Mouse (Mus musculus) inflammation-experienced regulatory T-cells, adult 6 months (primary cell): ENCODE results near the gene Tube1. TPM values are rescaled to one million over a fixed set of nuclear protein-coding genes. Genes with fewer than 3 reads are reported as not detected.
A peak's percentile ranks its signal among the peaks of the same experiment; 100 is the strongest.

ENCODE experiments used
- ATAC-seq: one replicate; pipeline ENCODE4 v1.8.0; 2017
- polyA plus RNA-seq, 3 experiments: library from polyadenylated mRNA; unstranded; fragments of 100-300 nt; shearing (Covaris generic); gene quantifications; one replicate each; pipeline ENCODE4 v1.2.1; 2017

The Tube1 gene
- polyA plus RNA-seq: 10 to 100 TPM in 1 of 3 experiments, 1 to 10 TPM in 2; 2.5 to 11.1 (median 3.4) TPM

DNA sequence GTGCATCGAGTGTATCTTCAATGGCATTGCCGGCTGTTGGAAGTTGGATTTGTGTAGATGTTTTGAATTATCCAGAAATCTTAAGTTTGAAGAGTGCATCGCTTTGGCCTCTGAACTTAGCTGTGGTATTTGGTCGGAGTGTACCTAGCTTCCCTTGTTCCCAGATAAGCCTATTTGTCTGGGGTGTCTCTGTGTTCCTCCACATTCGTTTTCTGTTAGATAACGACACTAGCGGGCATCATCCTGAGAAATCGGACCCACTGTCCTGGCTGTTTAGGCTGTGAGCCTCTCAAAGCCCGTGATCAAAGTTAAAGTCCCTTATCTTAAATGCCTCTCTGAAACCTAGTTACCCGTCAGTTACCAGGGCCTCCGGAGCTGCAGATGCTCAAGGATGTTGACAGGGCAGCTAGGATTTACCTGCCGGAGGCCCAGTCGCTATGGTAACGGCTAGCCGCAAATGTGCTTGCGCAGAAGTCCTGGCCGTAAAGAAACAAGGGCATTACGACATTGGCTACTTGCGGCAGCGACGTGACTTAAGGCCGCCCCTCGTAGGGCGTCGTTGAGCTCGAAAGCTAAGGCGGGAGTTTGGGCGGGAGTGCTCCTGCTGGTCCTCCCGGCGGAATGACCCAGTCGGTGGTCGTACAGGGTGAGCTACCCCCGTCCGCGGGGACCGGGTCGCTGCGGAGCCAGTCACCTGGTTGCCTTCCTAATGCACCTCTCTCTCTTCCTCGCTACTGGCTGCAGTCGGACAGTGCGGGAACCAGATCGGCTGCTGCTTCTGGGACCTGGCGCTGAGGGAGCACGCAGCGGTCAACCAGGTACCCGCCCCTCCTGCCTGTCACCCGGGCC is at the start of gene Tube1, which contains the start of gene Fam229b:
TSS of gene Tube1 (plus strand) at position 515 of the 849 bp plus-strand sequence.
TSS of gene Fam229b (minus strand) at position 453 of the 849 bp plus-strand sequence.
- peak; percentile 92 for ATAC-seq

DNA sequence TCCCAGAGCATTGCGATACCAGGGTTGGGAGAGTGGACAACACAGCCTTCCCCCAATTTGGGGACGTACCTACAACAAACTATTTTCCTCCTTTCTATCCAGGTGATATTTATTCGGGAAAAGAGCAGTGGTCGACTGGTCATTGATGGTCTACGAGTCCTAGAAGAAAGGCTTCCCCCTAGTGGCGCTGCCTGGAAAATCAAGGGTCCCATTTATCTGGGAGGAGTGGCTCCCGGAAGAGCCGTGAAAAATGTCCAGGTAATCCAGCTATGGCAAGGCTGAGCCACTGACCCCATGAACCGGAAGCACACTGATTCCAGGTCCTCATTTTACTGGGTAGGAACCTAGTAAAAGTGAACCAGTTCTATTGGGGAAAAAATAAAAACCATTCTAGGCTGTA is 36.8 kb upstream of the Tube1 start:
- ATAC-seq: no peak

DNA sequence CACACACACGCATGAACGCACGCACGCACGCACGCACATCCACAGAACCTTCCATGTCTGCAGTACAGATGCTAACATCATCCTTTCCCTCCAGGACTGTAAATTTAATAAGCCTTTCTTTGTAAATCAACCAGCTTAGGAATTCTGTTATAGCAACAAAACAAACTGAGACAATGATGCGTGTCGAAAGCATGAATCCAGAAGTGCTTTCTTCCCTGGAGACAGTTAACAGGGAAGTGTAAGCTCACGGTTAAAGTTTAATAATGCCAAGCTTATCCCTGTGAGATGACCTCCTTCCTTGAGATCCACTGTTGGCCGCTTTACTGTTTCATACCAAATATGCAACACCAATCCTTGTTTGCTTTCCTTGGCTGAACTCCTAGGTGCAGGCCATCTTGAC is 35.0 kb upstream of the Tube1 start:
- ATAC-seq: no peak

DNA sequence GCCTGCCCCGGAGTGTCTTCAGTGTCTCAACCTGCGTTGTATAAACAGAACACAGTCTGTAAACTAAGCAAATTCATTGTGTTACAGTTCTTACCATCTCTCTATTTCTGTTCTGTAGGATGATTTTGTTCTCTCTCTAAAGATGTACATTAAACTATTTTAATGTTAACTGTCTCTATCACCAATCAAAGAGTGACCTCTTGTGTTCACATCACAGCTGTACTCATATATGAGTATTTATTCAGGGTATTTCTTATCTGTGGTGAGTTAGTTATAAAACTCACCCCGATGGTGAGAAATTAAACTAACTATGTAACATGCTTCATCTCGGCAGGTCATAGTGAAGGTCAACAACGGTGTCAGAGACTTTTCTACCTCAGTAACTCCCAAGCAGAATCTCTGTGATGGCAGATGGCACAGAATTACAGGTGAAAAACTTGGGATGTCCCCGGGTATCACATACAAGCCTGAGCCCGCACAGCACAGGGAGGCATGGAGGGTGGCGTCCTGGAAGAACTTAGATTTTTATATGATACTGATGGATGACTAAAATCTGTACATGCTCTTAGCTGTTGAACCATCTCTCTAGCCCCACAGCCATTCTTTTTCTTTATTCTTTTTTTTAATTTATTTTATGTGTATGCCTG is 28.9 kb upstream of the Tube1 start:
- ATAC-seq: no peak

DNA sequence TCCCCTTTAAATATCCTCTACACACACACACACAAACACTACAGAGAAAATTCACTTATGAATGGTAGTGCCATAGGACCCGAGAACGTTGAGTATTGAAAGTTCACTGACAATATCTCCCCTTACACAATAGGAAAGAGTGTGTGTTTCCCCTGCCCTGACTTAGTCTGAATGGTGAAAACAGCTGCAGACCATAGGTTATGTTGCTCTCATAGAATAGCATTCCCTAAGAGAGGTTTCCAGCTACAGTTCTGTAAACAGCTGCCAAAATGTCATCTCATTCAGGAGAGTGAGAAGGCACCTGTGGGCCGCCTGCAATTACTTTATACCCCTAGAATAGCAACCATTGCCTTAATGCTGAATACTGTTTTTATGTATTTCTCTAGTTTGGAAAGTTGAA is 27.4 kb upstream of the Tube1 start:
- no peak for ATAC-seq

DNA sequence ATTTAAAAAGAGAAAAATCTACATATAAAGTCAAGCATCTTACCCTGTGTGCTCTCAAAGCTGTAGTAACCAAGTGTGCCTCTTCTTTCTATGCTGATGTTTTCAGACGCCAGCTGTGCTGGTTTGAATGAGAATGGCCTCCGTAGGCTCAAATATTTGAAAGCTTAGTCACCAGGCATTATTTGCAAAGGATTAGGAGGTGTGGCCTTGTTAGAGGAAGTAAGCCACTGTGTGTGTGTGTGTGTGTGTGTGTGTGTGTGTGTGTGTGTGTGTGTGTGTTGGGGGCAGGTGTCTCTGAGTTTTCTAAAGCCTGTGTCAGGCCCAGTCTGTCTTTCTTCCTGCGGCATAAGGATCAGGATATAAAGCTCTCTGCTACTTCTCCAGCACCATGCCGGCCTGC is 26.8 kb upstream of the Tube1 start:
- no peak for ATAC-seq

DNA sequence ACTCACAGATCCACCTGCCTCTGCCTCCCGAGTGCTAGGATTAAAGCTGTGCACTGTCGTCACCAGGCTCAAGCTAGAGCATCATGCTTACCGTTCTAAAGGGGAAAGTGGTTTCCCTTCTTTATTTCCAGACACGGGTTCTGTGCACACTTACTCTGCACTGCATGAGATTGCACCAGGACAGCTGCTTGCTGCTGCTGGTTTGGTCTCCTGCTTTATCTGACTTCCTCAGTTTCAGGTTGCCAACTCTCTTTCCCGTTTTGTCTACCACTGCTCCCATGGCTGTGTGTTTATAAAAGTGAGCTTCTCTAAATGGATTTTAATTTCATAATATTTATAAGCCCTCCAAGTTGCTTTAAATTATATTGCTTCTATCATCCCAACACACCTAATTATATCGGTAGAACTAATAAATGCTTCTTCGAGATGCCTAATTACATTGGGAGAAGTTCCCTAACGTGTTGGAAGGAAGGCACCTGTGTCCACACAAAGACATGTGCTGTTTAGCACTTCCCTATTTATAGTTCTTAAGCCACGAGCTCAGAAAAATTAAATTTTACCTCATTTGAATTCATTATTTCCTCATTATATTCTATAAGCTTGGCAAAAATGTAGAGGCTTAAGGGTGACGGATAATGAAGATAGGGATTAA is 24.8 kb upstream of the Tube1 start:
- ATAC-seq: no peak

DNA sequence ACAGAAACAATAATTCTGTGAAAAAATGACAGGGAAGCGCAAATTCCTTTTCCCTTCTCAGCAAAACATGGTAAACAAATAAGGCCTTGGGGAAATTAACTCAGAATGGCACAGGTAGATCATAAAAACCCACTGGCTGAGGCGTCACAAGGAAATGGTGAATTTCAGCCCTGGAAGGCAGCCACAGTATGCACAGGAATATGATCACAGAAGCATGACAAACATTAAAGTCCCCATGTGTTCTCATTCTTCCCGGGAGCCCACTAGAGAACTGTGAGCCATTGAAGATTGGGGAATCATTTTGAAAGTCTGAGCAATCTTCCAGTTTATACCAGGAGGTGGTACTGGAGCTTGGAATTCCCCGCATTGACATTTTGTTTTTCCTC is 24.3 kb upstream of the Tube1 start:
- ATAC-seq: no peak

DNA sequence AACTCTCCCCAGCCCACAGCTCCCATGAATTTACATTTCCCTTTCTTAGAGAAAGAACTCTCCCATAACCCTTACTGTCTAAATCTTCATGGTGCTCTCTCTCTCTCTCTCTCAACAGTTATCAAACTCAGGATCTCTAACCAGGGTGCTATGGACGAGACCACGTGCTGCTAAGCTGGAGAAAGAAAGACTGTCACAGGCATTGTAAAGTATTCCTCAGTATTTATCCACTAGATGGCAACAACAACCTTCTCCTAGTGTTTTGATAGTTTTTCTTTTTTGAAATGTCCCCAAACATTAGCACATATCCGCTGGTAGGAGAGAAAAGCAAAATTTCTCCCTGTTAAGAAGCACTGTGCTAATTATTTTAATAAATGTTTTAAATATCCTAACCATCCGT is 12.4 kb upstream of the Tube1 start:
- ATAC-seq: no peak

DNA sequence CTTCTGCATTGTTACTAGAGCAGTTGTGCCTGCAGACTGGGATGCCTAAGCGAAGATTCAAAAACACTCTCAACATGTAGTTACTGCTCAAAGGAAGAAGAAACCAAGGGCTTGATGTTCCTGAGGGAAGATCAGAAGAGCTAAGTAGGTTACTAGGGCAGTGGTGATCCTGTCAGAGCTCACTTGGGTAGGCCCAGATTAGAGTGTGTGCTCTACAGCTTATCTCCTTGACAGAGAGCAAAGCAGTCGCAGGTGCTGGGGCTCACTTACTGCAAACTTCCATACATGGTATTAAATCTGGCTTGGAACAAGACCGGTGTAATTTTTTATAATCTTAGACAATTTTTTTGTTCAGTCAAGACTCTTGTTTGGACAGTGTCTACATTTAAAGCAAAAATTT is 4.0 kb downstream of the Tube1 start:
- no peak for ATAC-seq

DNA sequence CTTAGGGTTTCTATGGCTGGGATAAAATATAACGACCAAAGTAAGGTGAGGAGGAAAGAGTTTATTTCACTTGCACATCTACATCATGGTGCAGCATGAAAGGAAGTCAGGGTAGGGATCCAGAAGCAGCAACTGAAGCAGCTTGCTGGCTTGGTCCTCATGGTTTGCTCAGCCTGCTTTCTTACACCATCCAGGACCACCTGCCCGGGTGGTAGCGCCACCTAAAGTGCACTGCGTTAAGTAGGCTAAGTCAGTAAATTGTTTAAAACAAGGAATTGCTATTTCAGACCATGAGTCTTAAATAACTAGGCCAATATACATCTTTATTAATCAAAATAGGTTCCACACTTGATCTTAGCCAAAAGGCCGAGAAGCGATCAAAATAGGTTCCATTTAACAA is 5.0 kb downstream of the Tube1 start:
- ATAC-seq: no peak

DNA sequence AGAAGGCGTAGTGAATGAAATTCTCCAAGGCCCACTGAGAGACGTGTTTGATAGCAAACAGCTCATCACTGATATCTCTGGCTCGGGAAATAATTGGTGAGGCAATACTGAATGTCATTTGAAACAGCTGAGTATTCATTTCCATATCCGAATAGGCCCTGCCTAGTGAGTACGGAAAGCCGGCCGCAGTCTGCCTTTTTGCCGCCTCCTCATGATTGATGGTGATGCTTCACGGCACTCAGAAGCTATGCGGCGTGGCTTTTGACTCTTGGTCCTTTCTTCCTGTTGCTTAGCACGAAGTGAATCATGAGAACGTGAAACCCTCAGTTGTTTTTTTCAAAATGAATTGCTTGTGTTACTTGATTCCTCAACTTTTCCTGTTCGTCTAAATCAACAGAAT is 7.1 kb downstream of the Tube1 start:
- ATAC-seq: no peak

DNA sequence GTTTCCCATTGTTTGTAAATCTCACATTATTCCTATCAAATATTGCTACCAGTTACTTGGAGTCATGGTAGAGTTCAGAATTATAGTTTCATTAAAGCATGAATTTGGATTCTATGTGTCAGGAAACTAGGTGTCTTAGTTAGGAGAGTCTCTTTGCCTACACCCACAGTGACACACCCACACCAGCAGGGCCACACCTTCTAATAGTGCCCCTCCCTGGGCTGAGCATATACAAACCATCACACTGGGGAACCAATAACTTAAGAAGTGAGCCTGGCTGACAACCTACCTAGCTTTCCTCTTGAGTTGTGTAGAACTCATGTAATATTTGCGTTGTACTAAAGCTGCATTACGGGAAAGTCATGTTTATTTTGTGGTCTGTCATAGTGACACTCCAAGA is 7.6 kb downstream of the Tube1 start:
- no peak for ATAC-seq

DNA sequence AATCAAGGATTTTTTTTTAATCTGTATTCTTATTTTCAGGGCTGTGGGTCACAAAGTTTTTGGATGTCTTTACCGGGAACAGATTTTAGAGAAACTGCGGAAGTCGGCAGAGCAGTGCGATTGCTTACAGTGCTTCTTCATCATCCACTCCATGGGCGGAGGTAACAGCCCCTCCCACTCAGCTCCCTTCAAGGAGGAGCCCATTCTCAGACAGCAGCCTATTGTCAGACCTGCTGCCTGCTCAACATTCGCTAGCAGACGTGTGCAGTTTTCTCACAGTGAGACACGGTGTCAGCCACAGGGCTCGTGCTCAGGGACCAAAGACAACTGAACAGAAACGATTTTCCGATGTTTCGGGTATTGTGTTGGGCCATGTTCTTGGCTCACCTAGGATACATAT is 8.4 kb downstream of the Tube1 start:
- ATAC-seq: no peak

DNA sequence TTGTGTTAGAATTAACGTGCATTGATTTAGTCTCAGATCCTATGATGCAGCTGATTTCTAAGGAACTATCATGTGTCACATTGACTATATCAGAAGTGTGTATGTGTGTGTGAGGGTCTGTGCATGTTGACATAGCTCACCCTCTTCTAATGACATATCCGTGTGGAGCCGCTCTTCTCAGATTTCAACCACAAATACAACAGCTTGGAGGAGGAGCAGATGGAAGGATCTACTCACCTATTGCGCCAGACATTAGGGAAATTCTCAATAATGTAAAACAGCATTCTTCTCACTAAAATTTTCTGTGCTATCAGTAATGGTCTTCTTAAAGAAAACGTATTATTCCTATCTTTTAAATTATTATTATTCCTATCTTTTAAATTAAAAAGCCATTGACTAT is 22.9 kb downstream of the Tube1 start:
- ATAC-seq: no peak

DNA sequence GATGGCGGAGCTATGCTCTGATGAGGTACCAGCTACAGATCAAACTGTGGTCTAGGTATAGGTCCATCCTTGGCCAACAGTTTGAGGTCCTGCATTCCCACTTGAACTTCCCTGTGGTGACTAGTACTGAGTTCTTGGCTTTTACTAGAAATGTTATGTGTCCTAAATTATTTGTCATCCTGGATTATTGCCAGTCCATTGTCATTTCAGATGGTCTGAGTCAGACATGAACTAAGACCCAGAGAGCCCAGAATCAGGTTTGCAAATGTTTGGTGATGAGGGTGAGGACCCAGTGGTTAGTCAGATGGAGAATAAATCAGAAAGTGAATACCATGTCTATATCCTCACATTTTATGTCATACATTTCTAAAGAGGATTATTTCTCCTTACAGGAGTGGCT is 23.5 kb downstream of the Tube1 start:
- ATAC-seq: no peak

DNA sequence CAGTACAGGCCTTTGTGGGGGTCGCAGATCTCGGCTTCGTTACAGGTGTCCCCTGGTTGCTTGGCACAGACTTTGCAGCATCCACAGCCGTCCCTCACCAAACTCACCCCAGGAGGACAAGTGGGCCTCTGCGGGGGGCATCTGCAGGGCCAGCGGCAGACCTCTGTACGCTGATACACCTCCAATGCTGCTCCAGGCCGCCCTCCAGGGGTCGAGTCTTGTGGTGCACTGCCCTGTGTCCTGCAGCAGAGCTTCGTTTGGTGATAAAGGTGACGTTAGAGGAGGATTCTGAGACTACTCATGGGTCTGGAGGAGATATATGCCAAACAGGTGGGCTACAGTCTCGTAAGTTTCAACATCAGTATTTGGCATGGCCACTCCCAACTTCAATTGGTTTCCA is 24.5 kb downstream of the Tube1 start:
- ATAC-seq: no peak

DNA sequence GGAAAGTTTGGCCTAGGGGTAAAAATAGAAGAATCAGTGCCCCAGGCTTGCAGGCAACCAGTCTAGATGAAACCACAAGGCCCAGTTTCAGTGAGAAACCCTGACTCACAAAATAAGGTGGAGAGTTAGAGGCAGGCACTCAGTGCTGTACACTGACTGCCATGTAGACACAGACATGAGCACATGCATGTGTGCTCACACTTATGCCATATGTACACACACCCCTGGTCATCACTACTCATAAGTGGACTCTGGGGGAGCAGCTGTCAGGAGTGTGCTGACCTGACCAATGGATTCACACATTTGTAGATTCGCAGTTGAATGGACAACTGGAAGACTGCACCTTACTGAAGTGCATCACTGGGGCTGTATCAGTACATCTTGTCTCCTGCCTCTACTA is 27.6 kb downstream of the Tube1 start:
- ATAC-seq: no peak

DNA sequence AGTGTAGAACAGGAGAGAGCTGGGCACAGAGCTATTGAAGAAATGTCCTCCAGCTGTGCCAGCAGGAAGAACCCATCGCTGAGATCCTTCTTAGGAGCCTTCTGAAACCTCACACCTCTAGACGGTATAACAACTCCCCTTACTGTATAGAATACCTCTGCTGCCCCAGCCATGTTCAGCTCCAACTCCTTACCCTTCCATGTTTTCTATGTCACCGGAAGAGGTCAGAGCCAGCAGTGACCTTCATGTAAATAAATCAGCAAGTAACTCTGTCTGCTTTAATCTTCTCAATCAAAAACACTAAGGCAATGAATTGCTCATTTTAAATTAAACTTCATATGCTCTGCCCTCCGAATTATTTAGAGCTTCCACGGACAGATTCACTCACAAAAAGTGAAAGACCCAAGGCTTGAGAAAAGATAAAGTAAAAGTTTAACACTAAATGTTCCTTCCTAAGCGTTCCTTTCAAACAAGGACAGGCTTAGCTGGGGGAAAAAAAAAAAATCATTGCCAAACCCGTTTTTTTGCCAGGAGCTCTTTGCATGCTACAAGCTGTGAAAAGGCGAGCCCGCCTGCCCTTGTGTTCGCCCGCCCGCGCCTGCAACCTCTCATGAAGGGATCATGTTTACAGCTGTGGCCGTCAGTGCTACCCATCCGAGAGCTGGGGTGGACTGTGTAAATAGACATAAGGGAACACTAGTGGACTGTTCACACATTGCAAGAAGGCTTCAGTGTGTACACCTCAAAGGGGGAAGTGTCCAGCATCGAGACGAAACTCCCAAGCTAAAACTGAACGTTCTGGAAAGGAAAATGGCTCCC is 29.1 kb downstream of the Tube1 start:
- ATAC-seq: no peak

DNA sequence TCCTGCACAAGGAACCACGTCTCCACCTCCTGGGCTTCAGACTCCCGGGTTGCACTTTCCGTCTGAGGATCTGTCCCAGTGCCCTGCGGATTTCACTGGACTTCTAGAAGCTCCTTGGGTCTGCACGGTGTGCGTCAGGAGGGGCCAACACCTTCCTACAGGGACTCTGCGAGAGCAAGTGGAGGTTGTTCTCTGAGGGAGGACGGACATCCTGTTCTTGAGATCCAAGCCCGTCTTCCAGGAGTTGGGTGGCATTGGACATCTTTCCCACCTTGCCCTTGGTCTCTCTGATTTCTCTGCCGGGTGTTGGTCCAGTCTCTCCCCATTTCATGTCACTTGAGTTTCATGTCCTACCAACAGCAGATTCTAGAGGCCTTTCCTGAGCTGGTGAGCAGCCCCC is 29.9 kb downstream of the Tube1 start, which contains the start of gene Ccn6:
TSS of gene Ccn6 (minus strand) at position 101 of the 400 bp plus-strand sequence.
- no peak for ATAC-seq

DNA sequence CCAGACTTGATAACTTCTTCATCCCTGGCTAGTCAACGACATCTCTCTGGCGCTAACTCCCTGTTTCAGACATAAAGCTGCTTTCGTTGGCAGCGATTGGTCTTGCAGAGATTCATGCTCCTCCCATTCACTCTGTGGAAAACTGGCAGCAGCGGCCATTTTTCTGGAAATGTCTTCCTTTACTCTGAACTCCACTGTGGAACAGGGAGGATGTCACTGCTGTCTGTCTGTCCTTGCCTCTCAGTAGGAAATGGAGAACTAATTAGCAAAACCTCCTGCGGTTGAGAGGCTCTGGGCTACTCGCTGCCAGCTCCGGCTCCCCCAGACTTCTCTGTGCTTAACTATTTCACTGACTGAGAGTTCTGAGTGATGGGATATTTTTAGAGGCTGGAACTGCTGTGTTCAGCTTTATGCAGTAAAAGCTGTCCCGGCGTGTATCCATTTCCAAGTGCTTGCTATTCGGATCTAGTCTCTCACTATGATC is 31.9 kb downstream of the Tube1 start:
- ATAC-seq: no peak

DNA sequence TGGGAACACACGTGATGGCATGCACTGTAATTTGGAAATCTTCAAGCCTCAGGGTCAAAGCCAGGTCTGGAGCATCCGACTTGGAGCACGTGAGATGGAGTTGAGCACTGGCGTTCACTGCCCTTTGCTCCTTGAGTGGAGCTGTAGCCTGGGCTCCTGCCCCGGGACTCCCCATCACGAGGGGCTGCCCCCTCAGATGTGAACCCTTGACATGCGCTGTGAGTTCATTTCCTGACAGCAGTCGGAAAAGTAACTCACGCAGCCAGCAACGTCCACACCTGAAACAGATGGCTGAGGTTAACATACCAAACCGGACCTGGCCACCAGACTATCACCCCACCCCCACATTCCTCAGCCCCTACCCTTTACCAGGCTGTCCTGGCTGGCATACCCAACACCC is 33.8 kb downstream of the Tube1 start:
- ATAC-seq: no peak

DNA sequence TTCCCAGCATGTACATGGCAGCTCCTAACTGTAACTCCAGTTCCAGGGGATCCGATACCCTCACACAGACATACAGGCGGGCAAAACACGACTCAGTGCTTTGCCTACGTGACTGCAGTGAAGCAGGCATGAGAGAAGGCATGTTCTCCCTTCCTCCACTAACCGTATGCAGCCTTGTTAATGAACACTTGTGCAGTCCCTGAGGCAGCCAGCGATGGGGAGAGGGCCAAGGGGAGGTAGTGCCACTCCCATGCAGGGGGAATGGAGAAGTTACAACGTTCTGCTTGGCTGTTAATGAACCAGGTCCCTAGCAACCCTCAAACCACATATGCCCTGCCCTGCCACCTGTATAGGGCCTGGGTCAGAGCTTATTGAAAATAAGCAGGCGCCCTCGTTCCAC is 35.9 kb downstream of the Tube1 start:
- no peak for ATAC-seq
